Mouse (Mus musculus) forebrain, embryonic 10.5 days (tissue): ENCODE data around the gene Cavin3. TPM values are rescaled to one million over a fixed set of nuclear protein-coding genes. Genes with fewer than 3 reads are reported as not detected.
A peak's percentile ranks its signal among the peaks of the same experiment; 100 is the strongest.

Source experiments
- DNase-seq: peaks from one replicate; pipeline ENCODE4 v3.0.0-alpha.2; 2017; ENCODE audit warnings: low spot score; ENCODE audit errors: extremely low spot score
- H3K27ac ChIP-seq: fragments of 300-500 bp; sonication (generic); 2 replicates; pipeline ENCODE4 v1.5.1; 2016; ENCODE audit warnings: mild to moderate bottlenecking
- H3K27me3 ChIP-seq: fragments of 300-500 bp; sonication (generic); 2 replicates; pipeline ENCODE4 v1.6.1; 2016; ENCODE audit warnings: mild to moderate bottlenecking; ENCODE audit not compliant: poor library complexity, severe bottlenecking
- H3K36me3 ChIP-seq: fragments of 300-500 bp; sonication (generic); replicated peaks from 2 replicates; pipeline ENCODE4 v1.6.1; 2016; ENCODE audit warnings: mild to moderate bottlenecking, moderate library complexity
- H3K4me1 ChIP-seq: fragments of 300-500 bp; sonication (generic); 2 replicates; pipeline ENCODE4 v1.6.1; 2016
- H3K4me3 ChIP-seq: fragments of 300-500 bp; sonication (generic); 2 replicates; pipeline ENCODE4 v1.5.1; 2016; ENCODE audit warnings: mild to moderate bottlenecking, moderate library complexity
- H3K9me3 ChIP-seq: fragments of 300-500 bp; sonication (generic); 2 replicates; pipeline ENCODE4 v1.6.1; 2016; ENCODE audit warnings: mild to moderate bottlenecking, moderate library complexity
- WGBS: fragments of 180-500 bp; shearing (Covaris S2); methylation state at CpG from one replicate; pipeline ENCODE4 v1.1.7; 2016; 5-methylcytosine and 5-hydroxymethylcytosine counted together
- polyA plus RNA-seq: library from polyadenylated mRNA; unstranded; fragments of >200 nt; fragmentation: Nextera tagmentation; extraction: Ambion mirVana; gene quantifications from 2 replicates; pipeline ENCODE4 v1.2.1, GENCODE M21; 2016

Cavin3 gene
- polyA plus RNA-seq, result 16.9 and 17.8 TPM in 2 replicates

DNA sequence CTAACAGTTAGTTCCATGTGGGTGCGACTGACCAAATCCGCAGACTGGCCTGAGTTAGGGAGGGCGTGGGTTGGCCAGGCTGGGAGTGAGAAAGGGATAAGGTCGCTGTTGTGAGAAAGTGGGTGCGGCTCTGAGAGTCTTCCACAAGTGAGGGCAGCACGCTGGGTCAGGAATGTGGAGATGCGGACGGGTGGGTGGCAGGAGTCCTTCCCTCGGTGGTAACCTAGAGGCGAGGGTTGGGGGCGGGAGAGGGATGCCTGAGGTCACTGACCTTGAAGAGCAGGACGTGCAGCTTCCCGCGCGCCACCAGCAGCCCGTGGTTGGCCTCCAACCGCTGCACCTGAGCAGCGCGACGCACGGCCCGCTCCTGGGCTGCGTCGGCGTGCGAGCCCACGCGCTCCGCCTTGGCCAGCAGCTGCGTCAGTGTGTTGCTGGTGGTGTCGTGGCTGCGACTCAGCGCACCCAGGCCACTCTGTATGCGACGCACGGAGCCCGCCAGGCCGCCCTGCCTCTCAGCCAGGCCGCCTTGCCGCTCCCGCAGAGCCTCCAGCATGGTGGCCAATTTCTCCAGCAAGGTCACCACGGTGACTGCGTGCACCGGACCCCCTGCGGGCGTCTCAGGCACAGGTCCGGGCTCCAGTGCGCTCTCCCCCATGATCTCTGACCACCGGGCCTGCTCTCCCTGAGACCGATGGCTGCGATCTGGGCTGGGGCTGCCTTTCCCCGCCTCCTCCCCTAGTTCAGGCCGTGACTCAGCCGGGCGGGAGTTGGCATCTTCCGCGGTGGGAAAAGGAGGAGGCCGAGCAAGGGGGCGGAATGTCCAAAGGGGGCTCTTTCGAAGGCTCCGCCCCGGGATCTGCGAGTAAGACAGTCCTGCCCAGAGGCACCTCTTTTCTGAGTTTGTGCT lies at the start of gene Cavin3:
Gene Cavin3 (minus strand): TSS at position 796 of the 907 bp plus-strand sequence.
- 4% methylated on average over 63 of the region's 63 CpGs for WGBS
- Histone ChIP-seq H3K27me3 (peaks cover 37% of the 10 kb centered on the region), H3K4me3 (peak within 1 kb of the TSS; percentile 55), H3K27ac (peak within 1 kb of the TSS; percentile 87), H3K9me3 (no peaks in the 10 kb centered on the region), H3K36me3 (no peaks in the 10 kb centered on the region), H3K4me1 (peaks cover 29% of the 10 kb centered on the region)
- DNase-seq, result peak; percentile 60

GRCm38 (mm10) chr7:105528094-105528493 lies 46.0 kb upstream of the Cavin3 start:
- DNase-seq, result no peak
- no peaks in the 10 kb centered on the region for H3K27me3 ChIP-seq
- no peak overlapping the region for H3K4me3 ChIP-seq
- 85% methylated on average over 4 of the region's 4 CpGs for WGBS
- no peak overlapping the region for H3K27ac ChIP-seq
- no peaks in the 10 kb centered on the region for H3K4me1 ChIP-seq
- H3K9me3 ChIP-seq, result no peaks in the 10 kb centered on the region
- H3K36me3 ChIP-seq, result no peaks in the 10 kb centered on the region

GRCm38 (mm10) chr7:105527306-105527937 lies 45.3 kb upstream of the Cavin3 start:
- 38% methylated on average over 1 of the region's 1 CpGs for WGBS
- Histone ChIP-seq H3K27me3 (no peaks in the 10 kb centered on the region), H3K4me3 (no peak overlapping the region), H3K27ac (no peak overlapping the region), H3K36me3 (no peaks in the 10 kb centered on the region), H3K9me3 (no peaks in the 10 kb centered on the region), H3K4me1 (no peaks in the 10 kb centered on the region)
- no peak for DNase-seq

DNA sequence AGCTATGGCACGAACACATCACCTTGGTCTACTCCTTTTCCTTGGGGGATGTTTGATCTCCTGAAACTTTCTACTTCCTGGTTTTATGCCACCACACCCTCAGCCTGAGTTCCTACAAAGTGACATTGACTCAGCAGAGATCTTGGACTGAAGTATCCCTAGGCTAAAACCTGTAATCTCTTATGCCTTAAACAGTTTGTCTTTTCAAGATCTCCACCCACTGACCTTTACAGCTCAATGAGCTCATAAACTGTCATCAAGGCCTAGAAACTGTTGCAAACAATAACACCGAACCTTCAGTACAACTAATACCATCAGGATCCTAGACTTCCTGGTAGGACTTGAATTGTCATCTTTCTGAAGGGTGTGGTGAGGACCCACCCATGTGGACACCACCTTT lies 42.1 kb upstream of the Cavin3 start:
- no peak for DNase-seq
- peaks cover 8% of the 10 kb centered on the region; the same call in 1 of the 2 replicates for H3K4me1 ChIP-seq
- H3K36me3 ChIP-seq, result no peaks in the 10 kb centered on the region
- no peak overlapping the region for H3K4me3 ChIP-seq
- H3K27me3 ChIP-seq, result 0 out of 2 replicates have a peak, but pooled peaks cover 7% of the 10 kb centered on the region
- no peaks in the 10 kb centered on the region for H3K9me3 ChIP-seq
- no peak overlapping the region for H3K27ac ChIP-seq
- WGBS, result 85% methylated on average over 2 of the region's 2 CpGs

DNA sequence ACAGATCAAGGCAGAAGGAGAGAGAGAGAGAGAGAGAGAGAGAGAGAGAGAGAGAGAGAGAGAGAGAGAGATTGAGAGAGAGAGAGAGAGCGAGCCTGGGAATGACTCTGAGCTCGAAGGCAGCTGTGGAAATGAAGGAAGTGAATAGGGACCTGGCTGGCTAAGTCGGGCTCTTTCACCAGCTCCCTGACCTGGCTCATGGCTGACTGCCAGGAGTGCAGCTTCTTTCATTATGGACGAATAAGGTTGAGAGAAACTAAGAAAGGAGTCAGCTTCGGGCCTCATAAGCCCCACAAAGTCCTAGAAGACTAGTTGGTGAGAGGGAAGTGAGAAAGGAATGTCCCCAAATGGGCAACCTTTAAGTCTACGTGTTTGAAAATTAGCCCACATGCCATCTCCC lies 38.1 kb upstream of the Cavin3 start:
- 47% methylated on average over 6 of the region's 6 CpGs for WGBS
- Histone ChIP-seq H3K9me3 (no peaks in the 10 kb centered on the region), H3K27me3 (peaks cover 13% of the 10 kb centered on the region), H3K36me3 (no peaks in the 10 kb centered on the region), H3K27ac (no peak overlapping the region), H3K4me3 (no peak overlapping the region), H3K4me1 (peaks cover 15% of the 10 kb centered on the region)
- DNase-seq, result no peak

DNA sequence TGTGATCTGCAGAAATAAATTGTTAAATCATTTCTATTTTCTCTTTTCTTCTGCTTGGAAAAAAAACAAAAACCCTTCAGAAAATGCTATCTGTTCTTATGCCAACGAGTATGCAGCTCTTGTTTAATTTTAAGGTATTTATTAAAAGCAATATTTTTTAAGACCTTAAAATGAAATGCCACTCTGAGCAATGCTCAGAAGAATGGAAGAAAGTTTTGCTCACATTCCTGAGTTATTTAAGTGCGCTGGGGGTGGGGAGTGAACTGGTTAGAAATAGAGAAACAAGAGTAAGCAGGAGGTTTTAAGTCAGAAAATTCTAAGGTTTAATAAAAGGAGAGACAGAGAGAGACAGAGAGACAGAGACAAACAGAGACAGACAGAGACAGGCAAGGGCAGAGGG lies 37.7 kb upstream of the Cavin3 start:
- H3K4me1 ChIP-seq, result peaks cover 15% of the 10 kb centered on the region
- H3K27me3 ChIP-seq, result peaks cover 13% of the 10 kb centered on the region
- DNase-seq, result no peak
- WGBS, result 87% methylated on average over 2 of the region's 2 CpGs
- no peak overlapping the region for H3K4me3 ChIP-seq
- H3K36me3 ChIP-seq, result no peaks in the 10 kb centered on the region
- H3K9me3 ChIP-seq, result no peaks in the 10 kb centered on the region
- H3K27ac ChIP-seq, result no peak overlapping the region

GRCm38 (mm10) chr7:105519336-105519735 lies 37.2 kb upstream of the Cavin3 start:
- Histone ChIP-seq H3K4me1 (peaks cover 15% of the 10 kb centered on the region), H3K36me3 (no peaks in the 10 kb centered on the region), H3K4me3 (no peak overlapping the region), H3K9me3 (no peaks in the 10 kb centered on the region), H3K27ac (no peak overlapping the region), H3K27me3 (peaks cover 13% of the 10 kb centered on the region)
- 74% methylated on average over 11 of the region's 11 CpGs for WGBS
- no peak for DNase-seq

DNA sequence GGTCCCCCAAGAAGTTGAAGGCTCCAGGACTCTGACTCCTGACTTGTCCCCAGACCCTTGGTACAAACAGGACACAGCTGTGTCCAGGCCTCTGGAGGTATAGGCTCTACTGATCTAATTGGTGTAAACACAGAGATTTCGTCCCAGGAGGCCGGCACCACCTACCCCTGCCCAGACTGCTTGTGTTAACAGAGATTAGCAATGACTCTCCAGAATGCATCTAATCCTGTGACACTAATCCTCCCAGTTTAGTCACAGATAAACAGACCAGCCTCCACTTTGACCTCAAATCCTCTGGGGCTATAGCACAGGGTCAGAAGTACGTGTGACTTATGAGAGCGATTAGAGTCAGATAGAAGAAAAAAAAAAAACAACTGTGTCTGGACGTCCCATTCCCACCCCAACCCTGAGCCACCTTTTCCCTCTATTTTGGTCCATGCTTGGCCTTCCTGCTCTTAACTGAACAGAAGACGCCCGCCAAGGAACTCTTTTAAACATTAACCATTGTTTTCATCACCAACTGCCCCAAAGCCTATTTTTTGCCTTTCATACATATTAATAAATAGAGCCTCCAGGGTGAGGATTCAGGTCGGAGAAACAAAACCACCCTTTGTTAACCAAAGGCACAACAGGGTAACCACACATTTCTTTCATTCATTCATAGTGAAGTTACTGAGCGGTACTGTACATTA lies 34.7 kb upstream of the Cavin3 start:
- DNase-seq, result no peak
- Histone ChIP-seq H3K4me1 (peaks cover 15% of the 10 kb centered on the region), H3K9me3 (no peaks in the 10 kb centered on the region), H3K36me3 (no peaks in the 10 kb centered on the region), H3K4me3 (no peak overlapping the region), H3K27me3 (peaks cover 13% of the 10 kb centered on the region), H3K27ac (no peak overlapping the region)
- WGBS, result 42% methylated on average over 9 of the region's 9 CpGs

- DNase-seq, result peak; percentile 49
- Histone ChIP-seq H3K4me3 (no peak overlapping the region), H3K36me3 (no peaks in the 10 kb centered on the region), H3K4me1 (peaks cover 10% of the 10 kb centered on the region), H3K9me3 (no peaks in the 10 kb centered on the region), H3K27me3 (peaks cover 10% of the 10 kb centered on the region), H3K27ac (no peak overlapping the region)
- 13% methylated on average over 5 of the region's 5 CpGs for WGBS
Measured at GRCm38 (mm10) chr7:105515178-105515577, 33.1 kb upstream of the Cavin3 start.

DNA sequence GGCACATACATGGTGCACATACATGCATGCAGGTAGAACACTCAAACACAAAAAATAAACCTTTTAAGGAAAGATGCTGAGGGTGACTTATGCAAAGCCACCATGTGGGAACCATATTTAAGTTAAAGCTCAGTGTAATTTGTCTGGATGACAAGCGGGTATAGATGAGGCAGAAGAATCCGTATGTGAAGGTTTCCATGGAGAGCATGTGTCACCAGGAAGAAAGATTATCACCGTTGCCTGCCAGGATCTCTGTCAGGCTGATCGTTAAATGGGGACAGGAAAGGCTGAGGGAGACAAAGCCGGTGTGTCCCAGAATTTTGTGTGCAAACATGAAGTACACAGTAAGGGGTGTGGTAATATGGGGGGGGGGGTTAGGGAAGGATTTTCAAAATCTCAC lies 32.5 kb upstream of the Cavin3 start:
- peaks cover 10% of the 10 kb centered on the region for H3K27me3 ChIP-seq
- peaks cover 7% of the 10 kb centered on the region for H3K4me1 ChIP-seq
- H3K4me3 ChIP-seq, result no peak overlapping the region
- no peak for DNase-seq
- 82% methylated on average over 5 of the region's 5 CpGs for WGBS
- H3K36me3 ChIP-seq, result no peaks in the 10 kb centered on the region
- no peaks in the 10 kb centered on the region for H3K9me3 ChIP-seq
- H3K27ac ChIP-seq, result no peak overlapping the region

- H3K27me3 ChIP-seq, result peaks cover 10% of the 10 kb centered on the region
- 67% methylated on average over 5 of the region's 5 CpGs for WGBS
- no peak overlapping the region for H3K27ac ChIP-seq
- peaks cover 7% of the 10 kb centered on the region for H3K4me1 ChIP-seq
- H3K36me3 ChIP-seq, result no peaks in the 10 kb centered on the region
- no peak overlapping the region for H3K4me3 ChIP-seq
- H3K9me3 ChIP-seq, result no peaks in the 10 kb centered on the region
- DNase-seq, result no peak
Measured at GRCm38 (mm10) chr7:105513845-105514291, 31.8 kb upstream of the Cavin3 start.

DNA sequence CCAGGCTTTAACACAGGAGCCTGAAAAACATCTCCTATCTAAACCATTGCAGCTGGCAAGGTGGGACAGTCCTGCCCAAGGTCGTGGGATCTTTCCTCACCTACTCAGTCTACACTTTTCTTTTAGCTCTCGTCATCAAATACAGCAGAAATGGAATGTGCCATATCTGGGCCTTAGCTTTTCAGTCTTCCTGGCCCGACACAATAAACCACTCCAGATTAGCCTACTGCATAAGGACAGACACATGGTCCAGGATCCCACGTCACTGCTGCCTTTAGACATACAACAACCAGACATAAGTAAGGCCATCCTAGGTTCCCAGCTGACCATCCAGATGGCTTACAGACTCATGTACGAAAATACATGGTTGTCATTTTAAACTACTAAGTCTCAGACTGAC lies 28.0 kb upstream of the Cavin3 start:
- no peak for DNase-seq
- 85% methylated on average over 5 of the region's 5 CpGs for WGBS
- Histone ChIP-seq H3K4me1 (no peaks in the 10 kb centered on the region), H3K4me3 (no peak overlapping the region), H3K9me3 (no peaks in the 10 kb centered on the region), H3K36me3 (no peaks in the 10 kb centered on the region), H3K27ac (no peak overlapping the region), H3K27me3 (peaks cover 4% of the 10 kb centered on the region; the same call in 1 of the 2 replicates)
